Mouse (Mus musculus): ENCODE results near the gene Pip5k1c. TPM values are rescaled to one million over a fixed set of nuclear protein-coding genes. Genes with fewer than 3 reads are reported as not detected.
A peak's percentile ranks its signal among the peaks of the same experiment; 100 is the strongest.

The Pip5k1c gene
- polyA plus RNA-seq, 1 experiment from 2014 or later, result 33.7 TPM

DNA sequence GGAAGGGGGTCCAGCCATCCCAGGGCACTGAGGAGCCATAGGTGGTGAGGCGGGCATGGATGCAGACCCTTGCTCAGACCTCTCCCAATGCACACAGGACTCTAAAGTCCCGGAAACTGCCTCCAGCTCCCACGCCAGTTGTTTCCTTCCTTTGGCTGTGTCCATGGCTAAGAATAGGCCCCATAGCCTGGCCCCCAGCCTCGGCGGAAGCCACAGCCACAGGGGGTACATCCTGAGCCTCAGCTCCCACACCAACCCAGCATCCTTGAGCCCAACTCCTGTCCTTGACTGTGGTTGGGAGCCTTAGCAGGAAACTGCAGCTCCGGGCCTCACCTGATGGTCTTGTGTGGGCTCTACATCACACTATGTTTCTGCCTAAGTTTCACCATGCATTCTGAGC, 34.1 kb downstream of the Pip5k1c start:
- ATAC-seq (ENCODE audit: insufficient number of reproducible peaks, insufficient read depth, low FRiP score, low read depth), result no peak
- Histone ChIP-seq H3K9me3 (ENCODE audit: control insufficient read depth, low read length) (no peaks in the 10 kb centered on the region), H3K9ac (ENCODE audit: low read length) (no peak overlapping the region), H3K4me1 (ENCODE audit: control insufficient read depth in 2 of 2, insufficient read depth in 2 of 2, low read length in 2 of 2) (peaks cover 33 to 40% of the 10 kb centered on the region in 2 experiments), H3K4me2 (ENCODE audit: low read length) (no peak overlapping the region; the same call in 1 of the 2 replicates), H3K4me3 (ENCODE audit: control insufficient read depth in 1 of 2, insufficient read depth in 1 of 2, low read depth in 1 of 2, low read length in 2 of 2) (no peak overlapping the region), H3K27ac (replicated peaks in 1 of 2; ENCODE audit: control insufficient read depth in 1 of 2, insufficient read depth in 1 of 2, low read depth in 2 of 2, low read length in 2 of 2) (peak overlapping the region; percentile 42 to 45), H3K27me3 (ENCODE audit: control insufficient read depth, insufficient read depth, low read length) (no peaks in the 10 kb centered on the region), H3K36me3 (ENCODE audit: control insufficient read depth, insufficient read depth, low read length) (peaks cover 52% of the 10 kb centered on the region)
- WGBS, result 51% methylated on average over 6 of the region's 6 CpGs

DNA sequence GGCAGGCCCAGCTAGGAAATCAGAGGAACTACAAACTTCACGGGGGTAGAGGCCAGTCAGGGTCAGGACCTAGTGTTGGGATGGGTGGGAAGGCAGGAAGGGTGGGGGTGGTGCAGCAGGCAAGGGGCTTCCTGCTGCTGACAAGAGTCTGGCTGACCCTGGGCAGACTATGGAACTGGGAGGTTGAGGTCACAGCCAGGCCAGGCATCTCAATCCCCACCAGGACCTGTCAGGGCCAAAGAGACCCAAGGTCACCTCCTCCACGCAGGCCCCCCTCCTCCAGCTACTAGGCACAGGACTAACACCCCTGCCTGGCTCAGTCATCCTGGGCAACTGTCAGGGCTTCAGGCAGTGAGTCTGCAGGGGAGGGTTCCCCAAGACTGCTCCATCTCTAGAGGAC, 35.2 kb downstream of the Pip5k1c start:
- H3K4me3 ChIP-seq (ENCODE audit: control insufficient read depth in 1 of 2, insufficient read depth in 1 of 2, low read depth in 1 of 2, low read length in 2 of 2), result no peak overlapping the region
- peaks cover 37 to 40% of the 10 kb centered on the region in 2 experiments for H3K4me1 ChIP-seq (ENCODE audit: control insufficient read depth in 2 of 2, insufficient read depth in 2 of 2, low read length in 2 of 2)
- ATAC-seq (ENCODE audit: insufficient number of reproducible peaks, insufficient read depth, low FRiP score, low read depth), result no peak
- peaks cover 44% of the 10 kb centered on the region for H3K36me3 ChIP-seq (ENCODE audit: control insufficient read depth, insufficient read depth, low read length)
- peak overlapping the region; percentile 58 for H3K9ac ChIP-seq (ENCODE audit: low read length)
- no peaks in the 10 kb centered on the region for H3K27me3 ChIP-seq (ENCODE audit: control insufficient read depth, insufficient read depth, low read length)
- H3K9me3 ChIP-seq (ENCODE audit: control insufficient read depth, low read length), result no peaks in the 10 kb centered on the region
- H3K27ac ChIP-seq (replicated peaks in 1 of 2; ENCODE audit: control insufficient read depth in 1 of 2, insufficient read depth in 1 of 2, low read depth in 2 of 2, low read length in 2 of 2), result peak overlapping the region; percentile 93 to 96
- WGBS, result 11% methylated on average over 2 of the region's 2 CpGs
- peak overlapping the region; percentile 52 for H3K4me2 ChIP-seq (ENCODE audit: low read length)

DNA sequence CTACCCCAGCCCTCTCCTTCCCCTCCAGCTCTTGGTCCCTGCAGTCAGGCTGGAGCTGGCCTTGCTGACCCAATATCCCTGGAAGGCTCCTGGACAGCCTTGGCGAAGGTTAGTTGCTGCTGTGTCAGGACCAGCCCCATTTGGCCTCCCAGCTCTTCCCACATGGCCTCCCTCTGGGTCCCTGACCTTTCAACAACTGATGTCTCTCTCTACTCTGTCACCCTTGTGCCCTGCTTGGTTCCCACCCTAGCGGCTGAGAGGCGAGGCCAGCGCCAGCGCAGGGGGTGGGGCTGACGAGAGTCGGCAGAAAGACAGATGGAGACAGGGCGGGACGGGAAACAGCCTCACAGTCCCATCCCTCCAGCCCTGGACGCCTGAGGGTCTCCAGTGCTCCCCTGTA, 35.6 kb downstream of the Pip5k1c start, which contains the start of gene Tbxa2r:
TSS of gene Tbxa2r (plus strand) at position 346 of the 400 bp plus-strand sequence.
- peak within 1 kb of the TSS; percentile 52 for H3K4me2 ChIP-seq (ENCODE audit: low read length)
- peaks cover 41% of the 10 kb centered on the region for H3K36me3 ChIP-seq (ENCODE audit: control insufficient read depth, insufficient read depth, low read length)
- ATAC-seq (ENCODE audit: insufficient number of reproducible peaks, insufficient read depth, low FRiP score, low read depth), result peak; percentile 32
- no peaks in the 10 kb centered on the region for H3K27me3 ChIP-seq (ENCODE audit: control insufficient read depth, insufficient read depth, low read length)
- H3K4me3 ChIP-seq (ENCODE audit: control insufficient read depth in 1 of 2, insufficient read depth in 1 of 2, low read depth in 1 of 2, low read length in 2 of 2), result peak within 1 kb of the TSS; percentile 4 to 7; a peak in 3 of 4 replicates
- peak within 1 kb of the TSS; percentile 58 for H3K9ac ChIP-seq (ENCODE audit: low read length)
- peaks cover 37 to 40% of the 10 kb centered on the region in 2 experiments for H3K4me1 ChIP-seq (ENCODE audit: control insufficient read depth in 2 of 2, insufficient read depth in 2 of 2, low read length in 2 of 2)
- peak within 1 kb of the TSS; percentile 93 to 96 for H3K27ac ChIP-seq (replicated peaks in 1 of 2; ENCODE audit: control insufficient read depth in 1 of 2, insufficient read depth in 1 of 2, low read depth in 2 of 2, low read length in 2 of 2)
- H3K9me3 ChIP-seq (ENCODE audit: control insufficient read depth, low read length), result no peaks in the 10 kb centered on the region
- 1% methylated on average over 10 of the region's 10 CpGs for WGBS

DNA sequence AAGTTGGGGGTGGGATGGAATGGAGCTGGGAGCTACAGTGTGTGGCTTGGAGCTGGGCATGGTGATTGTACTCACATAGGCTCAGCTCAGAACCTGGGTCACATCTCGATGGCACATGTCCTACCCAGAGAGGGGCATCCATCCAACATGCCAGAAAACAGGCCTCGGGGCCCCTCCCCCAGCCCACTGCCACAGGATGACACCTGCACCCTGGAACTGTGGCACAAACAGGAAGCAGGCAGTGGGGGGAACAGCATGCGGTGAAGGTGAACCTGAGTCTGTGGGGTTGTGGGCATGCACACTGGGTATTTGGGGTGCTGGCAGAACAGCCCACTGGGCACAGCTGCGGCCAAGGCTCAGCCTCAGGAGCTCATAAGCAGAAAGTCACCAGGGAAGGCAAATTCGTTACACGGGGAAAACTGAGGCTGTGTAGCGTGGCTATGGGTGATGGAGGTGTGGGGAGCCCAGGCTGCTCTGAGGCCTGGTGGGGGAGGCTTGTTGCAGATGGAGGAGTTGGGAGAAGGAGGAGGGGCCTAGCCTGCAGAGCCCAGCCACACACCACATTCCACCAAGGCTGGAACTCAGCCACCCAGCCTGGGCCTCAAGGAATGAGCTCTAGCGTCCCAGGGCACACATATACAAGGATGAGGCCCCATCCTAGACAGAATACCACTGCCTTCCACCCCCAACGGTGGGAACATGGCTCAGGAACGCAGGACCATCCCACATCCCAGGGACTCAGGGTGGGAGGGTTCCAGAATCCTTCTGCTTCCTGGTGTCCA, 36.6 kb downstream of the Pip5k1c start:
- Histone ChIP-seq H3K36me3 (ENCODE audit: control insufficient read depth, insufficient read depth, low read length) (peaks cover 33% of the 10 kb centered on the region), H3K9ac (ENCODE audit: low read length) (peak overlapping the region; percentile 58), H3K4me3 (ENCODE audit: control insufficient read depth in 1 of 2, insufficient read depth in 1 of 2, low read depth in 1 of 2, low read length in 2 of 2) (peak overlapping the region; percentile 4 to 7; a peak in 3 of 4 replicates), H3K9me3 (ENCODE audit: control insufficient read depth, low read length) (no peaks in the 10 kb centered on the region), H3K4me1 (ENCODE audit: control insufficient read depth in 2 of 2, insufficient read depth in 2 of 2, low read length in 2 of 2) (peaks cover 37 to 40% of the 10 kb centered on the region in 2 experiments), H3K27me3 (ENCODE audit: control insufficient read depth, insufficient read depth, low read length) (no peaks in the 10 kb centered on the region), H3K4me2 (ENCODE audit: low read length) (peak overlapping the region; percentile 52), H3K27ac (replicated peaks in 1 of 2; ENCODE audit: control insufficient read depth in 1 of 2, insufficient read depth in 1 of 2, low read depth in 2 of 2, low read length in 2 of 2) (peak overlapping the region; percentile 93 to 96)
- 40% methylated on average over 10 of the region's 10 CpGs for WGBS
- peak; percentile 69 for ATAC-seq (ENCODE audit: insufficient number of reproducible peaks, insufficient read depth, low FRiP score, low read depth)

DNA sequence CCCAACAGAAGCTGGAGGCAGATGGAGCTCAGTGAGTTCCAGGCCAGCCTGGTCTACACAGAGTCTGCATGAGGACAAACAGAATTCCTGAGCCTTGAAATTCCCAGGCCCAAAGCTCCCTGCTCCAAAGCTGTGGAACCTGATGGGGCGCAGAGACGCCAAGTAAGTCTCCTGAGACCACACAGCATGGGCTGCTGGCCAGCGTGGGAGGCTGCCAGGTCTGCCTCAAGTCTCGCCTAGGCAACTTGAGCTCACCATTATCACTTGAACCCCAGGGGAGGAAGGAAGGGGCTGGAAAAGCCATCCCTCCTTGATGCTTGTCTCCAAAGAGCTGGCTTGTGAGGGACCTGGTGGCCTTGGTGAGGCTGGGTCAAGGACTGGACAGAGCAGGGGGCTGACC, 37.2 kb downstream of the Pip5k1c start:
- peaks cover 37 to 40% of the 10 kb centered on the region in 2 experiments for H3K4me1 ChIP-seq (ENCODE audit: control insufficient read depth in 2 of 2, insufficient read depth in 2 of 2, low read length in 2 of 2)
- no peaks in the 10 kb centered on the region for H3K9me3 ChIP-seq (ENCODE audit: control insufficient read depth, low read length)
- H3K4me3 ChIP-seq (ENCODE audit: control insufficient read depth in 1 of 2, insufficient read depth in 1 of 2, low read depth in 1 of 2, low read length in 2 of 2), result peak overlapping the region; percentile 4 to 7; a peak in 2 of 4 replicates
- H3K9ac ChIP-seq (ENCODE audit: low read length), result peak overlapping the region; percentile 58; the same call in 1 of the 2 replicates
- no peak for ATAC-seq (ENCODE audit: insufficient number of reproducible peaks, insufficient read depth, low FRiP score, low read depth)
- peak overlapping the region; percentile 52 for H3K4me2 ChIP-seq (ENCODE audit: low read length)
- H3K27me3 ChIP-seq (ENCODE audit: control insufficient read depth, insufficient read depth, low read length), result no peaks in the 10 kb centered on the region
- 36% methylated on average over 4 of the region's 4 CpGs for WGBS
- peaks cover 26% of the 10 kb centered on the region for H3K36me3 ChIP-seq (ENCODE audit: control insufficient read depth, insufficient read depth, low read length)
- H3K27ac ChIP-seq (replicated peaks in 1 of 2; ENCODE audit: control insufficient read depth in 1 of 2, insufficient read depth in 1 of 2, low read depth in 2 of 2, low read length in 2 of 2), result peak overlapping the region; percentile 93 to 96

DNA sequence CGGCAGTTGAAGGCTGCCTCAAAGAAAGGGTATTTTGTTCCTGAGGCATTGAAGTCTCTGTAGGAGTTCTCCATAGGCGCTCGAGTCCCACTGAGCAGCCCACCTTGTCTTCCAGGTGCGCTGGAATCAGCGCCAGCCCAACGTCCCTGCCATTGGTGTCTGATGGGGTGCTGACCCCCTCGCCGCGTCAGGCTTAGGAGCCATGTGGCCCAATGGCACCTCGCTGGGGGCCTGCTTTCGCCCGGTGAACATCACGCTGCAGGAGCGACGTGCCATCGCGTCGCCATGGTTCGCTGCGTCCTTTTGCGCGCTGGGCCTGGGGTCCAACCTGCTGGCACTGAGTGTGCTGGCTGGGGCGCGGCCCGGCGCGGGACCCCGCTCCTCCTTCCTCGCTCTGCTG, 39.5 kb downstream of the Pip5k1c start:
- 34% methylated on average over 29 of the region's 29 CpGs for WGBS
- H3K4me3 ChIP-seq (ENCODE audit: control insufficient read depth in 1 of 2, insufficient read depth in 1 of 2, low read depth in 1 of 2, low read length in 2 of 2), result no peak overlapping the region
- no peak for ATAC-seq (ENCODE audit: insufficient number of reproducible peaks, insufficient read depth, low FRiP score, low read depth)

DNA sequence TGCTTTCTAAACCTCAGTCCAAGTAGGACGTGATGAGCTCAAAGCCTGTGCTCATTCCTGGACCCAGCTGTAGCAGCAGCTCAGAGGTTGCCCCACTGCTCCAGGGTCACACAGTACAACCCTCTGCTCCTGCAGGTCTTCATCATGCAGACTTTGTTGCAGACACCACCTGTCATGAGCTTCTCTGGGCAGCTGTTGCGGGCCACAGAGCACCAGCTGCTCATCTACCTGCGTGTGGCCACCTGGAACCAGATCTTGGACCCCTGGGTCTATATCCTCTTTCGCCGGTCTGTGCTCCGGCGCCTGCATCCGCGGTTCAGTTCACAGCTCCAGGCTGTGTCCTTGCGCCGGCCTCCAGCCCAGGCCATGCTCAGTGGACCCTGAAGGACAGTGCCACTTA, 41.6 kb downstream of the Pip5k1c start:
- no peak overlapping the region for H3K4me2 ChIP-seq (ENCODE audit: low read length)
- no peak overlapping the region for H3K27ac ChIP-seq (replicated peaks in 1 of 2; ENCODE audit: control insufficient read depth in 1 of 2, insufficient read depth in 1 of 2, low read depth in 2 of 2, low read length in 2 of 2)
- 78% methylated on average over 11 of the region's 11 CpGs for WGBS
- no peaks in the 10 kb centered on the region for H3K9me3 ChIP-seq (ENCODE audit: control insufficient read depth, low read length)
- no peak overlapping the region for H3K4me3 ChIP-seq (ENCODE audit: control insufficient read depth in 1 of 2, insufficient read depth in 1 of 2, low read depth in 1 of 2, low read length in 2 of 2)
- ATAC-seq (ENCODE audit: insufficient number of reproducible peaks, insufficient read depth, low FRiP score, low read depth), result no peak
- no peaks in the 10 kb centered on the region; the same call in 1 of the 2 replicates for H3K27me3 ChIP-seq (ENCODE audit: control insufficient read depth, insufficient read depth, low read length)
- H3K4me1 ChIP-seq (ENCODE audit: control insufficient read depth in 2 of 2, insufficient read depth in 2 of 2, low read length in 2 of 2), result peaks cover 26 to 28% of the 10 kb centered on the region in 2 experiments
- H3K36me3 ChIP-seq (ENCODE audit: control insufficient read depth, insufficient read depth, low read length), result peaks cover 3% of the 10 kb centered on the region; the same call in 1 of the 2 replicates
- H3K9ac ChIP-seq (ENCODE audit: low read length), result no peak overlapping the region

More for the DNA sequence above, 39.5 kb downstream of the Pip5k1c start:
- H3K9me3 ChIP-seq (ENCODE audit: control insufficient read depth, low read length), result no peaks in the 10 kb centered on the region
- H3K27me3 ChIP-seq (ENCODE audit: control insufficient read depth, insufficient read depth, low read length), result no peaks in the 10 kb centered on the region
- H3K9ac ChIP-seq (ENCODE audit: low read length), result peak overlapping the region; percentile 26; the same call in 1 of the 2 replicates
- H3K27ac ChIP-seq (replicated peaks in 1 of 2; ENCODE audit: control insufficient read depth in 1 of 2, insufficient read depth in 1 of 2, low read depth in 2 of 2, low read length in 2 of 2), result no peak overlapping the region
- peak overlapping the region; percentile 35 for H3K4me2 ChIP-seq (ENCODE audit: low read length)
- peaks cover 4% of the 10 kb centered on the region for H3K36me3 ChIP-seq (ENCODE audit: control insufficient read depth, insufficient read depth, low read length)
- peaks cover 43 to 44% of the 10 kb centered on the region in 2 experiments for H3K4me1 ChIP-seq (ENCODE audit: control insufficient read depth in 2 of 2, insufficient read depth in 2 of 2, low read length in 2 of 2)

All from heart, embryonic 14.5 days (tissue).